Mouse (Mus musculus): ENCODE measurements at regions not wholly inside any gene's neighbourhood (a gene's known extent, or its start where the extent isn't known, plus 50 kb on each side); places are given as distances from the start of the nearest gene placed in this dataset.
"Not testable (repeated sequence)": the region's sequence is repeated elsewhere in the genome, so short reads cannot be mapped to it uniquely, and the experiment has no call there.

DNA sequence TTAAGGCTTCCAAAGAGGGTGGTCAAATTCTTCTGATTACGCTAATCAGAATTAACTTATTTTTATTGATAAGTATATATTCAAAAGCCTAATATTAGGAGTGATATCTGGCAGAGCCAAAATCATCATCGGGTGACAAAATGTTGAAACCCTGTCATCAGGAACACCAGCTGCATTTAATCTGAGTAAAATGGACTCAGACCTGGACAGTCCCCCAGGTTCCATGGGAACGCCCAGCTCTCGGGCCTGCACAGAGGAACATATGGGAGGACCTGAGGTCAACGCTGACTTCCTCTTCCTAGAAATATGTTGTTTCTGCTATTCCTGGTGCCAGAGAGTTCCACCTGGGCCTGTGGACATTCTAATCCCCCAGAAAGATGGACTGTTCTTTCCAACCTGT, 176.5 kb downstream of the Tmx1 start:
- no peak for DNase-seq (ENCODE audit: low spot score in 2 of 2)

- DNase-seq (ENCODE audit: low spot score in 2 of 2), result no peak
These were observed 178.4 kb downstream of the Tmx1 start for GRCm38 (mm10) chr12:70631281-70631680.

DNA sequence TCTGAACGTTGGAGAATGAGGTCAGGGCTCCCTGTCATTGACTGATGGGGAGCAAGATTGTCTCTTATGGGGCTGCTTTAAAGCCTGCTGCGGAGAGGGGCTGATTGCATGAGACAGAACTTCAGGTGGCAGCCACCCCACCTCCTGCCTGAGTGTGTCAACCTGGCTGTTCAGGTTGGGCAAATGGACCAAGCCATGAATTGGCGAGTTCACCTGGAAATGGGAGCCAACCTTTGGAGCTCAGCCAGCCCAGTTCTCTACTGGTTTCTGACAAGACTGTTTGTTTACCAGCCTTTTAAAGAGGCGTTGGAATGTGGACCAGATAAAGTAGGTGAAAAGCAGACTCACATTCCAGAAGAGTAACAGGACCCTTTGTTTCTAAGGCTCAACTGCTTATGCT, 180.3 kb downstream of the Tmx1 start:
- no peak for DNase-seq (ENCODE audit: low spot score in 2 of 2)

- DNase-seq (ENCODE audit: low spot score in 2 of 2), result no peak
These were observed 180.9 kb downstream of the Tmx1 start for GRCm38 (mm10) chr12:70633622-70634365.

- no peak for DNase-seq (ENCODE audit: low spot score in 2 of 2)
These were observed 183.1 kb downstream of the Tmx1 start for GRCm38 (mm10) chr12:70635997-70636396.

DNA sequence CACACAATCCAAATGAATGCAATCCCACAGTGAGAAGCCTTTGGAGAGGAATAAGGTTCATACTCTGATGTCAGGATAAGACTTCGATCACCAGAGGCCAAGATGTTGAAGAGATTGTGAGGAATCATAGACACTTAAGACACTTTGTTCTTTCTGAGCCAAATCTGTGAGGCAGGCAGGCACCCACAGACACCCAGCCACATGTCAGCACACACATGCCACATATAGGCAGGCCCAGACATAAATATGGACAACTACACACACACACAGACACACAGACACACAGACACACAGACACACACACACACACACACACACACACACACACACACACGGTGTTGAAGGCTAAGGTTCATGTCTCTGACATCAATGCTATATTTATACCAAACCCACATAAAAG, 185.1 kb upstream of the Frmd6 start:
- DNase-seq (ENCODE audit: low spot score in 2 of 2), result no peak

DNA sequence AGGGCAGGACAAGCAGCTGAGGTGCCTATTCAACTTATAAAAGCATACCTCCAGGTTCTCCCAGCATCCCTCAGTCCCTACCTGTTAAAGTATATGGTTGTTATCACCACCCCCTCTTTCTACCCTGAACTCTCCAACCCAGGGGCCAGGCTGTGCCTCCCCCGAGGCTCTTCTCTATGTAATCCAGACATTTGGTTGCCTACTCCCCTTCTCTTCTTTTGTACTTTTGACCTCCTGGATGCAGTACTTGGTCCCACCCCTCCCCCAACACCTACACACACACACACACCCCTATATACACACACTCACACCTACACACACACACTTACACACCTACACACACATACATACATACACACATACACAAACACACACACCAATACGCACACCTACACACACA, 180.4 kb upstream of the Frmd6 start:
- no peak for DNase-seq (ENCODE audit: low spot score in 2 of 2)

DNA sequence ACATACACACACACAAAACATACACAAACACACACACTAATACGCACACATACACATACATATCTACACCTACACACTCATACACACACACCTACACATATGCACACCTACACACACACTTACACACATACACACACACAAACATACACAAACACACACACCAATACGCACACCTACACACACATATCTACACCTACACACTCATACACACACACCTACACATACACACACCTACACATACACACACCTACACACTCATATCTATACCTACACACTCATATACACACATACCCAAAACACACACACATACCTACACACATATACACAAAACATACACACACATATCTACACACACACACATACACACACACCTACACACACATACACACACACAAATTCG, 179.9 kb upstream of the Frmd6 start:
- DNase-seq (ENCODE audit: low spot score in 2 of 2), result no peak

GRCm38 (mm10) chr12:70647516-70647915, 177.8 kb upstream of the Frmd6 start:
- DNase-seq (ENCODE audit: low spot score in 2 of 2), result no peak

GRCm38 (mm10) chr12:70648179-70648811, 177.0 kb upstream of the Frmd6 start:
- DNase-seq (ENCODE audit: low spot score in 2 of 2), result no peak

GRCm38 (mm10) chr12:70648812-70649188, 176.5 kb upstream of the Frmd6 start:
- no peak for DNase-seq (ENCODE audit: low spot score in 2 of 2)

- DNase-seq (ENCODE audit: low spot score in 2 of 2), result no peak
These were observed 175.6 kb upstream of the Frmd6 start for GRCm38 (mm10) chr12:70649691-70650090.

DNA sequence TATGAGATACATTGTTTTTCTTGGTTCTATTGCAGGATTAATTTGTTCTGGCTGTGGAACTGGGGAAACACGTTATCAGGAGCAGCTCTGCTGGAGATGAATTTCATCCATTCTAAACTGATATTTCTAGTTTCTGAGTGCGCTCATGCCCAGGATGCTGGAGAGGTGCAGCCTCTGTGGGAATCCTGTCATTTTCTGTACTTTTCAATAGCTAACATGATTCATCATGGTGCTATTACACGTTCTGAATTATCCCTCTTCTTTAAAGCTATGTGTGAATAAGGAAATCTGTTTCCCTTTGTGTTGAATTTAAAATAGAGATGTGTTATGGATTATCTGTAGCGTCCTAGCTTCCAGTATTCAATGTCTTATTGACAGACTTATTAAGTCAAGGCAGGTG, 174.8 kb upstream of the Frmd6 start:
- DNase-seq (ENCODE audit: low spot score in 2 of 2), result no peak

DNA sequence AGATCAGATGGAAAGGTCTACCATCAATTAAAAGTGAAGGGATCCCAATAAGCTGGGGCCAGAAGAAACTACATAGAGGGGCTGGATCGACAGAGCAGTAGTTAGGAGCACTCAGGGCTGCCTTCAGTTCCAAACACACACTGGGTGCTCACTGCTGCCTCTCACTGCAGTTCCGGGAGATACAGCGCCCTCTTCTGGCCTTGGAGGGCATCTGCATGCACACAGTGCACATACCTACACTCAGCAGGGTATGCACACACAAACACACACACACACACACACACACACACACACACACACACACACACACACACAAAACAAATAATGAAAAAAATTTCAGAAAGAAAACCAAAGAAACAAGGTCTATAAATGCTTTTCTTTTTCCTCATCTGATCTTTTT, 172.6 kb upstream of the Frmd6 start:
- no peak for DNase-seq (ENCODE audit: low spot score in 2 of 2)

DNA sequence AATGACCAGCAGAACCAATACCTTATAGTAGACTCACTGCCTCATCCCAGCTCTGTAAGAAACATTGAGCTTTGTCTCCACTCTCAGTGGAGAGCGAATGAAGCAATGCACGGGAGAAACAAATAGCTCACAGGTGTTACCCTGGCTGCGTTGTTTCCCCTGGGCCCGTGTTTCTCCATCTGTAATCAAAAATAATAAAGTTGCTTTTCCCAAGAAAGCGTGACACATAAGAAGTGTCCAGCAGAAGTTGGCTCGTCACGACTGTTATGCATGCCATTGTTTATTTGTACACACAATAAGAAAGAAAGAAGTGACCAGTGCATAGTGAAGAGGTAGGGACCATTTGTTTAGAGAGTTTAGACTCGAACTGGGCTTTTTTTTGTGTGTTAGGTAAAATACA, 171.3 kb upstream of the Frmd6 start:
- DNase-seq (ENCODE audit: low spot score in 2 of 2), result no peak

- DNase-seq (ENCODE audit: low spot score in 2 of 2), result peak in 1 of 2 experiments; percentile 37
These were observed 170.8 kb upstream of the Frmd6 start for GRCm38 (mm10) chr12:70654546-70654945.

DNA sequence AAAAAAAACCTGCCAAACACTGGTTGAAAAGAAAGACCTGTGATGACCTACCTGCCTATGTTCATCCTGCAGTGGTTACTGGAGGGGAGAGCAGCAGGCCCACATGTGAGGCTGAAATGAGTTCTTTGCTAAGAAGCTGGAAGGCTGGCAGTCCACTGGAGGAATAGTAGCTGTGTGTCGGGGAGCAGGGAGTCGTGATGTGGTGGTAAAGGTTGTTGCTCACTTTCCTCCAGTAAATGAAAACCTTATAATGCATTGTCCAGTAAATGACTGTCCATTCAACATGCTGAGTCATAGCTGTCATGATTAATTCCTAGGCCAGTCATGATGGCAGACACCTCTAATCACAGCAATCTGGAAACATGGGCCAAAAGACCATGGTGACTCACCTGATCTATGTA, 169.9 kb upstream of the Frmd6 start:
- DNase-seq (ENCODE audit: low spot score in 2 of 2), result no peak

GRCm38 (mm10) chr12:70655900-70656544, 169.3 kb upstream of the Frmd6 start:
- DNase-seq (ENCODE audit: low spot score in 2 of 2), result no peak

- DNase-seq (ENCODE audit: low spot score in 2 of 2), result no peak
These were observed 168.4 kb upstream of the Frmd6 start for GRCm38 (mm10) chr12:70656805-70657492.

GRCm38 (mm10) chr12:70657493-70657810, 167.9 kb upstream of the Frmd6 start:
- no peak for DNase-seq (ENCODE audit: low spot score in 2 of 2)

- DNase-seq (ENCODE audit: low spot score in 2 of 2), result no peak
These were observed 167.2 kb upstream of the Frmd6 start for GRCm38 (mm10) chr12:70658106-70658505.

- no peak for DNase-seq (ENCODE audit: low spot score in 2 of 2)
These were observed 164.9 kb upstream of the Frmd6 start for GRCm38 (mm10) chr12:70660388-70660787.

- not testable (repeated sequence) for DNase-seq (ENCODE audit: low spot score in 2 of 2)
These were observed 157.2 kb upstream of the Frmd6 start for GRCm38 (mm10) chr12:70668158-70668557.
